Mouse (Mus musculus): ENCODE measurements at regions not wholly inside any gene's neighbourhood (a gene's known extent, or its start where the extent isn't known, plus 50 kb on each side); places are given as distances from the start of the nearest gene placed in this dataset.

GRCm38 (mm10) chr10:19086995-19087394 lies 71.5 kb upstream of the Tnfaip3 start:
- no peaks in the 10 kb centered on the region for H3K4me1 ChIP-seq
- 94% methylated on average over 1 of the region's 1 CpGs for WGBS
- no peaks in the 10 kb centered on the region for H3K36me3 ChIP-seq (replicated peaks)
- H3K9me3 ChIP-seq: no peaks in the 10 kb centered on the region
- H3K27me3 ChIP-seq (replicated peaks): no peaks in the 10 kb centered on the region
- no peak overlapping the region for H3K4me2 ChIP-seq
- no peak for ATAC-seq (replicated peaks)
- no peak overlapping the region for H3K4me3 ChIP-seq
- no peak overlapping the region for H3K9ac ChIP-seq
- no peak overlapping the region for H3K27ac ChIP-seq

- Histone ChIP-seq H3K9ac (no peak overlapping the region), H3K4me3 (no peak overlapping the region), H3K36me3 (replicated peaks) (no peaks in the 10 kb centered on the region), H3K27ac (no peak overlapping the region), H3K9me3 (no peaks in the 10 kb centered on the region), H3K4me1 (no peaks in the 10 kb centered on the region), H3K27me3 (replicated peaks) (no peaks in the 10 kb centered on the region), H3K4me2 (no peak overlapping the region)
- no peak for ATAC-seq (replicated peaks)
- WGBS: 89% methylated on average over 4 of the region's 4 CpGs
Measured at GRCm38 (mm10) chr10:19082136-19082535, 66.7 kb upstream of the Tnfaip3 start.

DNA sequence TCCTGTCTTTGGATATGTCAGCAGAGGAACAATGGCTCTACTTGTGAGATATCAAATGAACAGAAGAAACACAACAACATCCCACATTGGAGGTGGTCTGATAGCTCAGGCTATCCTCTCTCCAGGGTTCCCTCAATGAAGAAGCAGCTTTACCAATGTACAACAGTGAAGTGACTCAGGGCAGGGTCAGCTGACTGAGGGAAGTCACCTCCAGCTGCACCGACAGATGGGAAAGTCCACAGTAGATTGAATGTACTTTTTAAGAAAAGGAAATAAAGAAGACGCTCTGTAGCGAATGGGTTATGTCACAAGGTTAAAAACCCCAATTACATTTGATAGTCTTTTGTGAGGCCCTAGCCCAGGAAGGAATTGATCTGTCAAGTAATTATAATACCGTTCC lies 62.6 kb upstream of the Tnfaip3 start:
- Histone ChIP-seq H3K4me1 (no peaks in the 10 kb centered on the region), H3K9ac (no peak overlapping the region), H3K4me3 (no peak overlapping the region), H3K27me3 (replicated peaks) (no peaks in the 10 kb centered on the region), H3K9me3 (no peaks in the 10 kb centered on the region), H3K36me3 (replicated peaks) (no peaks in the 10 kb centered on the region), H3K4me2 (no peak overlapping the region), H3K27ac (no peak overlapping the region)
- no peak for ATAC-seq (replicated peaks)
- WGBS: 81% methylated on average over 4 of the region's 4 CpGs

DNA sequence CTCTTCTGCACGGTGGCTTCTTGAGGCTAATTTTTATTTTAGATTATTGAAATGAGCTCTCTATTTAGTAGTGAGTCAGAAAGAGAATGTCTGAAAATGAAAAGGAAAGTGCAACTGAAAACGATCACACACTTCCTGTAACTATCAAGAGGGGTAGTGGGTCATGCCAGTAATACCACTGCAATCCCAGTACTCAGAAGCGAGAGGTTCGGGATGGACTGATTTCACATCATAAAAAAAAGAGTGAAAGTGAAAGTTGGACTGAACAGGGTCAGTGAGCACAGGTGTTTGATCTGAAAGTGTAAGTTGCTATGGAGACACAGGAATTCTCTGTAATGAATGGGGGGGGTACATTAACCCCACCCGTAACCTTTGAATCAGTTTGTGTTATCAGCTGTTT lies 52.9 kb upstream of the Tnfaip3 start:
- ATAC-seq (replicated peaks): no peak
- H3K9ac ChIP-seq: no peak overlapping the region
- H3K4me1 ChIP-seq: no peaks in the 10 kb centered on the region
- H3K4me2 ChIP-seq: no peak overlapping the region
- no peaks in the 10 kb centered on the region for H3K9me3 ChIP-seq
- no peak overlapping the region for H3K27ac ChIP-seq
- 88% methylated on average over 5 of the region's 5 CpGs for WGBS
- no peaks in the 10 kb centered on the region for H3K27me3 ChIP-seq (replicated peaks)
- H3K36me3 ChIP-seq (replicated peaks): no peaks in the 10 kb centered on the region
- no peak overlapping the region for H3K4me3 ChIP-seq

DNA sequence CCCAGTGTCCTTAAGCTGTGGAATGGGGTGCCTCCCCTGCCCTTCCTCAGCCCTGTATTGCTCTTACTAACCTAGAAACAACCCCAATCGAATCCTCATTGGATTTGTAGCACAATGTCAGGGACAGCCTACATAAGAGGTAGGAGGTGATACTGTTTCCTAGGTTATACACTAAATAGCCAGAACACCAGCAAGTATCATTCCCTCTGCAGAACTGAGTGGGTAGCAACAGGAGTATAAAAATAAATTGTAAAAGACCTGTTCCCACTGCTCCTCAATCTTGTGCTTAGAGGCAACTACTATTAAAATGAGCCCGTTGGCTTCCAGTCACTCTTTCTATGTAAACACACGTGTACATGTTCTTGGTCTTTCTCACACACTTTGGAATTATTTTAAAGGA lies 52.2 kb upstream of the Tnfaip3 start:
- no peaks in the 10 kb centered on the region for H3K9me3 ChIP-seq
- H3K27me3 ChIP-seq (replicated peaks): no peaks in the 10 kb centered on the region
- no peak overlapping the region for H3K4me3 ChIP-seq
- H3K36me3 ChIP-seq (replicated peaks): no peaks in the 10 kb centered on the region
- no peaks in the 10 kb centered on the region for H3K4me1 ChIP-seq
- no peak overlapping the region for H3K9ac ChIP-seq
- H3K4me2 ChIP-seq: no peak overlapping the region
- no peak for ATAC-seq (replicated peaks)
- no peak overlapping the region for H3K27ac ChIP-seq
- 83% methylated on average over 3 of the region's 3 CpGs for WGBS

GRCm38 (mm10) chr10:19066821-19067350 lies 51.4 kb upstream of the Tnfaip3 start:
- Histone ChIP-seq H3K4me2 (no peak overlapping the region), H3K9ac (no peak overlapping the region), H3K36me3 (replicated peaks) (no peaks in the 10 kb centered on the region), H3K27ac (no peak overlapping the region), H3K4me1 (no peaks in the 10 kb centered on the region), H3K4me3 (no peak overlapping the region), H3K9me3 (no peaks in the 10 kb centered on the region), H3K27me3 (replicated peaks) (no peaks in the 10 kb centered on the region)
- no peak for ATAC-seq (replicated peaks)
- WGBS: 92% methylated on average over 5 of the region's 5 CpGs
